Mouse (Mus musculus) liver, embryonic 14 days (tissue): Measurements from ENCODE around the gene Fgd3. TPM values are rescaled to one million over a fixed set of nuclear protein-coding genes. Genes with fewer than 3 reads are reported as not detected.

Source experiments
- polyA plus RNA-seq: library from polyadenylated mRNA; depleted of rRNA; stranded (reverse); fragments of >200 nt; gene quantifications from 2 replicates; pipeline ENCODE4 v1.2.3, GENCODE M21; 2012; rRNA removed

Fgd3 gene
- polyA plus RNA-seq = 0.60 and 0.68 TPM in 2 replicates

GRCm38 (mm10) chr13:49320040-49320439 is at the start of gene Fgd3:
Fgd3 (minus strand) TSS chr13:49320311.

DNA sequence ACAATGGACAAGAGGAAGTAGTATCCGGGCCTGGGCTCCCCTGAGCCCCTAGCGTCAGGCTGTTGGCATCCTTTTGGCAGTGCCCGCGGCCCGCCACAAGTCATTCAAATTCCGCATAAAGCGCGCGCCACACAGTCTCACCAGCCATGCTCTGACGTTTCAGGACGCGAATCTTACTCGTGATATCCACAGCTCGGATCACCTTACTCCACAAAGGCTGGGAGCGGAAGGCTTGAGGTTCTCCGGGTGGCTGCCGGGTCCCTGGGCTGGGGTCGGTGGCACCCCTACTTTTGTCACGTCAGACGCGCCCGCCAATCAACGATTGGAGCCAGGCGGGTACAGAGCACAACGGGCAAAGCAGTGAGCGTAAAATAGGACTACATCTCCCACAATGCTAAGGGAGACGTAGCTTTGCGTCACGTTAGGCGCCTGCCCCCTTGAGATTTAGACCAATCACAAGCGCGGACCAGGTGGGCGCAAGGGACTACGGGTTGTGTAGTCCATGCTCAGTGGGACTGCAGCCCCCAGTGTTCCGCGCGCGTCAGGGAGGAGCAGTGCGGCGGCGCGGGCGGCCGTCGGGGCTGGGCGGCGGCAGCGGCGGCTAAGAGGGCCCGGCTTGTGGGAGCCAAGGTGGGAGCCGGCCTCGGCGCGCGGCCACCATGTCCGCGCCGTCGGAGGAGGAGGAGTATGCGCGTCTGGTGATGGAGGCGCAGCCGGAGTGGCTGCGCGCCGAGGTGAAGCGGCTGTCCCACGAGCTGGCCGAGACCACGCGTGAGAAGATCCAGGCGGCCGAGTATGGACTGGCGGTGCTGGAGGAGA is 21.1 kb upstream of the Fgd3 start, which contains the start of gene Bicd2:
Bicd2 (plus strand) TSS at position 574 of the 819 bp plus-strand sequence.

DNA sequence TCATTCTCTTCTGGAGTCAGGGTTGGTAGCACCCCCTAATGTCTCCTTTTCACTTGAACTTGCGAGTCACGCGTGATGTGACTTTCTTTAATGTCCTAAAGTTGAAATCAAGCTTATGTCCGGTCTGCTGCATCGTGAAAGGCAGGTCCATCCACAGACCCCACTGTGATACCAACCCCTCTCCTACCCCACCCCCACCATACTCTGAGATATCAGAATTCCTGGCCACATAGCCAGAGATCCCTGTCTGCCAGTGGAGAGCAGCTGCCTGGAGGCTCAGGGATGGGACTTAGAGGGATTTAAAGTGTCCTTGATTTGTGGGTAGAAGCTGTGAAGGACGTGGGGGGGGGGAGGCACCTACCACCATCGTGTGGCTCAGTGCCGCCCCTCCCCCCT is 71.6 kb downstream of the Fgd3 start, which contains the start of gene Susd3:
Susd3 (minus strand) TSS at position 240 of the 396 bp plus-strand sequence.

DNA sequence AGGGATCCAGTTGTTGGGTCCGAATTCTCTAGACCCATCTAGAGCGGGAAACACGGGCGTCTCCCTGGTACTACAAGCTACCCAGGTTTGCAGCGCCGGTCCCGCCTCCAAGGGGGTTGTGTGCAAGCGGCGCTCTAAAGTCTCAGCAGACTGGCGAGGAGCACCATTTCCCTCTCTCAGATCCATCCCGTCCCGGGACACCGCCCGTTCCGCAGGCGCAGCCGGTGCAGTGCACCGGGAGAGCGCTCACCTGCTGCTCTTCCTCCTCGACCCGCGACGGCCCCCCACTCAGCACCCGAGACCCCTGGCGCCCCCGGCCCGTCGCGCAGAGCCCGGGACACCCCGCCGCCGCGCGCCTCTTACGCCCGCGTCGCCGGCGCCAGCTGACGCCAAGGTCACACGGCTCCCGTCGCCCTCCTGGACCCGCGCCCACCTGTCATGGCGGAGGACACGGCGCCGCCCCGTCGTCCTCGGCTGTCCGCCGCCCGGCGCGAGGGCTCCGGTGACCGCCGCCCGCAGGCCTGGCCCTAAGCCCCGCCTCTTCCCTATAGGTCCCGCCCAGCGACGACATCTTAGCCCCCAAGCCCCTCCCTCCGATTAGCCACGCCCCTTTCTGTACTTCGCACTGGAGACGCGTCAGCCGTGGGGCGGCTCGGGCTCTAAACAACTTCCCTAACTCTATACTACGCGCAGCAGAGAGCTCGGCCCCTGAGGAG is 104.4 kb downstream of the Fgd3 start, which contains the start of gene Card19:
Card19 (minus strand) TSS at position 534 of the 716 bp plus-strand sequence.

Other genes with a start within 250 kb of the Fgd3 start
- gene Wnk2, start 172.3 kb downstream of the Fgd3 start, polyA plus RNA-seq = 0.14 and 0.18 TPM in 2 replicates
- 25.7 and 28.9 TPM in 2 replicates for gene Ninj1, start 132.8 kb downstream of the Fgd3 start, polyA plus RNA-seq
- 7.0 and 9.0 TPM in 2 replicates for gene Card19, start 104.3 kb downstream of the Fgd3 start, polyA plus RNA-seq
- gene Susd3, start 71.6 kb downstream of the Fgd3 start, polyA plus RNA-seq = 1.1 and 1.4 TPM in 2 replicates
- gene Bicd2, start 21.3 kb upstream of the Fgd3 start, polyA plus RNA-seq = 6.4 and 6.7 TPM in 2 replicates
- gene Ippk, start 100.9 kb upstream of the Fgd3 start, polyA plus RNA-seq = 3.4 and 4.4 TPM in 2 replicates
- gene Tes3-ps, start 173.0 kb upstream of the Fgd3 start, polyA plus RNA-seq = 0.11 and 0.14 TPM in 2 replicates
- gene Ecm2, start 184.5 kb upstream of the Fgd3 start, polyA plus RNA-seq = 0.16 and 0.18 TPM in 2 replicates
- 0.07 and 1.0 TPM in 2 replicates for gene Aspn, start 224.1 kb upstream of the Fgd3 start, polyA plus RNA-seq